Mouse (Mus musculus): Measurements from ENCODE around the gene Ccdc24. TPM values are rescaled to one million over a fixed set of nuclear protein-coding genes. Genes with fewer than 3 reads are reported as not detected.

Ccdc24 gene
- polyA plus RNA-seq, 1 experiment from 2014 or later: 0.70 TPM

DNA sequence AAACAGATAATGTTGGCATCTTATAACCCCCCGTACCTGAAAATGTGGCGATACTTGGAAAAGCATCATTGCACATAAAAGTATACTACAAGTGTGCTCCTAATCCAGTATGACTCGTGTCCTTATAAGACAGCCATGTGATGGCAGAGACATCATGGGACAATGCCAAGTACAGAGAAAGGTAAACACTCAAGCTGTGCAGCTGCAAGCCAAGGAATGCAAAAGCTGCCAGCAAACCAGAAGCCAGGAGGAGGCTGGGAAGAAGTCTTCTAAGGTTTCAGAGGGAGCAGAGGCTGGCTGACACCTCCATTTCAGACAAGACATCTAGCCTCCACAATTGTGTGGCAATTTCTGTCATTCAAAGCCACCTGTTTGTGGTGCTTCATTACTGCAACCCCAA is 33.8 kb upstream of the Ccdc24 start:
- ATAC-seq (ENCODE audit: insufficient number of reproducible peaks, insufficient read depth, low FRiP score, low read depth): no peak
- Histone ChIP-seq H3K4me1 (ENCODE audit: control insufficient read depth in 2 of 2, insufficient read depth in 2 of 2, low read length in 2 of 2) (peaks cover 3 to 9% of the 10 kb centered on the region in 2 experiments; a peak in 3 of 4 replicates), H3K36me3 (ENCODE audit: control insufficient read depth, insufficient read depth, low read length) (peaks cover 86% of the 10 kb centered on the region), H3K9ac (ENCODE audit: low read length) (no peak overlapping the region), H3K4me3 (ENCODE audit: control insufficient read depth in 1 of 2, insufficient read depth in 1 of 2, low read depth in 1 of 2, low read length in 2 of 2) (no peak overlapping the region), H3K27ac (replicated peaks in 1 of 2; ENCODE audit: control insufficient read depth in 1 of 2, insufficient read depth in 1 of 2, low read depth in 2 of 2, low read length in 2 of 2) (no peak overlapping the region), H3K4me2 (ENCODE audit: low read length) (no peak overlapping the region), H3K9me3 (ENCODE audit: control insufficient read depth, low read length) (no peaks in the 10 kb centered on the region), H3K27me3 (ENCODE audit: control insufficient read depth, insufficient read depth, low read length) (no peaks in the 10 kb centered on the region)
- WGBS: 87% methylated on average over 3 of the region's 3 CpGs

DNA sequence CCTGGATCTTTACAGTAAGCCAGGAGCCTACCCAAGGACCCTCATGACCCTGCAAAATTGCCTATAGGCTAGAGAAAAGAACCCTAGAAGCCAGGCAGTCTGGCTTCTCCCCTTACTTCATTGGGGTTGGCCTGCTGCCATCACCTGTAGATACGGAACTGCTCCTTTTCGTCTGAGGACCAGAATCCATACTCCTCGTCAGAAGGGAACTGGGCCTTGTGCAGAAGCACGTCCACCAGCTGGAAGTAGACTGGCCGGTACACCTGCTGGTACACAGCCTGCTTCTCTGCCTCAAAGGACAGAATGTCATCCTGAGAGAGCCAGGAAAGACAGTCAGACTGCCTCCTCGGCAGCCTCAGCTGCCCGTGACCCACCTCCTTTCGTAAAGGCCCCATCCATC is 32.4 kb upstream of the Ccdc24 start:
- no peaks in the 10 kb centered on the region for H3K9me3 ChIP-seq (ENCODE audit: control insufficient read depth, low read length)
- H3K4me2 ChIP-seq (ENCODE audit: low read length): no peak overlapping the region
- WGBS: 83% methylated on average over 8 of the region's 8 CpGs
- peaks cover 87% of the 10 kb centered on the region for H3K36me3 ChIP-seq (ENCODE audit: control insufficient read depth, insufficient read depth, low read length)
- H3K4me3 ChIP-seq (ENCODE audit: control insufficient read depth in 1 of 2, insufficient read depth in 1 of 2, low read depth in 1 of 2, low read length in 2 of 2): no peak overlapping the region
- H3K27ac ChIP-seq (replicated peaks in 1 of 2; ENCODE audit: control insufficient read depth in 1 of 2, insufficient read depth in 1 of 2, low read depth in 2 of 2, low read length in 2 of 2): no peak overlapping the region
- ATAC-seq (ENCODE audit: insufficient number of reproducible peaks, insufficient read depth, low FRiP score, low read depth): no peak
- no peak overlapping the region for H3K9ac ChIP-seq (ENCODE audit: low read length)
- no peaks in the 10 kb centered on the region for H3K27me3 ChIP-seq (ENCODE audit: control insufficient read depth, insufficient read depth, low read length)
- peaks cover 3 to 6% of the 10 kb centered on the region in 2 experiments; a peak in 3 of 4 replicates for H3K4me1 ChIP-seq (ENCODE audit: control insufficient read depth in 2 of 2, insufficient read depth in 2 of 2, low read length in 2 of 2)

DNA sequence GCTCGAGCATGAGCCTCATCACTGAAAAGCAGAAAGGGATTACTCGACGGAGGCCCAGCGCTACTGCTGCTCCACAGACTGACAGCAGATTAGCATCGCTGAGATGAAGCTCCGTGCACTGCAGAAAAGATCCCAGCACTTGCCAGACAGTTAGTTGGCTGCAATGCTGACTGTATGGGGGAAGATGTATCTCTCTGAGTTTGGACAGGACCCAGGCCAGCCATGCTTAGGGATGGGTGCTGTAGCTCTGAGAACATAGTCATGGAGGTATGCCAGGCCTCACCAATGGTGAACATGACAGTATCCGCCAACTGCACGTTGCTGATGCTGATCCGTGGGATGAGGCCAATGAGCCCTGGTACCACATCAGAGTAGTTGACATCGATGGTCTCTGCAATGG is 31.7 kb upstream of the Ccdc24 start:
- WGBS: 89% methylated on average over 10 of the region's 10 CpGs
- peaks cover 90% of the 10 kb centered on the region for H3K36me3 ChIP-seq (ENCODE audit: control insufficient read depth, insufficient read depth, low read length)

DNA sequence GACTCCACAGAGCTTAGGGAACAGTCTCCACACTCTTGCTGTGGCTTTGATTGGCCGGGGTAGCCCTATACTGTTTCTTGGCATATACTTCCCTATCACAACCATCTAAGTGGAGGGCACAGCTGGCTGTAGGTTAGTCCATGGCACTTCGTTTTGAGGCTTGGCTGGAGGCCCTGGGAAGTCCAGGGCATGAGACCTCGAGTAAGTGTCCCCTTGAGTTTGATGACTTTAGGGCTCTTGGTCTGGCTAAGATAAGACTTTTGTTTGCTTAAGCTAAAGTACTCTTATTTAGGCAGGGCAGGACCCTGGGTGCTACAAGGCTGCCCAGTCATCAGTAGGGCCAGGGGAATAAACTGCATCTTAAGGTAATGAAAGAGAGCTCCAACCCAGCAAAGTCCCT is 25.8 kb upstream of the Ccdc24 start:
- no peaks in the 10 kb centered on the region for H3K27me3 ChIP-seq (ENCODE audit: control insufficient read depth, insufficient read depth, low read length)
- H3K4me3 ChIP-seq (ENCODE audit: control insufficient read depth in 1 of 2, insufficient read depth in 1 of 2, low read depth in 1 of 2, low read length in 2 of 2): no peak overlapping the region
- 69% methylated on average over 3 of the region's 3 CpGs for WGBS
- no peaks in the 10 kb centered on the region for H3K9me3 ChIP-seq (ENCODE audit: control insufficient read depth, low read length)
- H3K36me3 ChIP-seq (ENCODE audit: control insufficient read depth, insufficient read depth, low read length): peaks cover 92% of the 10 kb centered on the region
- H3K9ac ChIP-seq (ENCODE audit: low read length): no peak overlapping the region
- no peaks in the 10 kb centered on the region for H3K4me1 ChIP-seq (ENCODE audit: control insufficient read depth in 2 of 2, insufficient read depth in 2 of 2, low read length in 2 of 2)
- H3K27ac ChIP-seq (replicated peaks in 1 of 2; ENCODE audit: control insufficient read depth in 1 of 2, insufficient read depth in 1 of 2, low read depth in 2 of 2, low read length in 2 of 2): no peak overlapping the region
- ATAC-seq (ENCODE audit: insufficient number of reproducible peaks, insufficient read depth, low FRiP score, low read depth): no peak
- no peak overlapping the region for H3K4me2 ChIP-seq (ENCODE audit: low read length)

More for the DNA sequence above, 31.7 kb upstream of the Ccdc24 start:
- ATAC-seq (ENCODE audit: insufficient number of reproducible peaks, insufficient read depth, low FRiP score, low read depth): no peak
- Histone ChIP-seq H3K4me3 (ENCODE audit: control insufficient read depth in 1 of 2, insufficient read depth in 1 of 2, low read depth in 1 of 2, low read length in 2 of 2) (no peak overlapping the region), H3K9ac (ENCODE audit: low read length) (no peak overlapping the region), H3K9me3 (ENCODE audit: control insufficient read depth, low read length) (no peaks in the 10 kb centered on the region), H3K4me2 (ENCODE audit: low read length) (no peak overlapping the region), H3K27me3 (ENCODE audit: control insufficient read depth, insufficient read depth, low read length) (no peaks in the 10 kb centered on the region), H3K27ac (replicated peaks in 1 of 2; ENCODE audit: control insufficient read depth in 1 of 2, insufficient read depth in 1 of 2, low read depth in 2 of 2, low read length in 2 of 2) (no peak overlapping the region), H3K4me1 (ENCODE audit: control insufficient read depth in 2 of 2, insufficient read depth in 2 of 2, low read length in 2 of 2) (peaks cover 3 to 5% of the 10 kb centered on the region in 2 experiments; a peak in 3 of 4 replicates)

DNA sequence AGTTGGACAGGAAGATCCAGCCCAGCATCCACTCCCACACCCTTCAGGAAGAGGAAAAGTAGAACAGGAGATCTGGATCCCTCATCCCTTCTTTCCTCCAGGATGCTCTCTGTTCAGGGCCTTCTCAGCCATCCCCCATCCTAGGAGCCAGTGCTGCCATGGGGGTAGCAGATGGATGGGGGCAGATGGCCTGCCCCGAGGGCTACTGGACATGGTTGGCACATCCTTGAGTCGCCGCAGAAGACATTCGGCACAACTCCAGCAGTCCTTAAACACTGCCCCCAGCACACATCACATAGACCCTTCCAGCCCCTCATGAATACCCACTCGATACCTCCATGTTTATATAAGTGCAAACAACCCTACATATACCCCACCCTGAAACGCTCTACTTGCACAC is 23.7 kb upstream of the Ccdc24 start:
- Histone ChIP-seq H3K27me3 (ENCODE audit: control insufficient read depth, insufficient read depth, low read length) (no peaks in the 10 kb centered on the region), H3K9ac (ENCODE audit: low read length) (no peak overlapping the region), H3K4me1 (ENCODE audit: control insufficient read depth in 2 of 2, insufficient read depth in 2 of 2, low read length in 2 of 2) (peaks cover 5 to 7% of the 10 kb centered on the region in 2 experiments; a peak in 3 of 4 replicates), H3K36me3 (ENCODE audit: control insufficient read depth, insufficient read depth, low read length) (peaks cover 71% of the 10 kb centered on the region), H3K4me2 (ENCODE audit: low read length) (no peak overlapping the region), H3K4me3 (ENCODE audit: control insufficient read depth in 1 of 2, insufficient read depth in 1 of 2, low read depth in 1 of 2, low read length in 2 of 2) (no peak overlapping the region), H3K27ac (replicated peaks in 1 of 2; ENCODE audit: control insufficient read depth in 1 of 2, insufficient read depth in 1 of 2, low read depth in 2 of 2, low read length in 2 of 2) (no peak overlapping the region), H3K9me3 (ENCODE audit: control insufficient read depth, low read length) (no peaks in the 10 kb centered on the region)
- ATAC-seq (ENCODE audit: insufficient number of reproducible peaks, insufficient read depth, low FRiP score, low read depth): no peak
- 94% methylated on average over 6 of the region's 6 CpGs for WGBS

DNA sequence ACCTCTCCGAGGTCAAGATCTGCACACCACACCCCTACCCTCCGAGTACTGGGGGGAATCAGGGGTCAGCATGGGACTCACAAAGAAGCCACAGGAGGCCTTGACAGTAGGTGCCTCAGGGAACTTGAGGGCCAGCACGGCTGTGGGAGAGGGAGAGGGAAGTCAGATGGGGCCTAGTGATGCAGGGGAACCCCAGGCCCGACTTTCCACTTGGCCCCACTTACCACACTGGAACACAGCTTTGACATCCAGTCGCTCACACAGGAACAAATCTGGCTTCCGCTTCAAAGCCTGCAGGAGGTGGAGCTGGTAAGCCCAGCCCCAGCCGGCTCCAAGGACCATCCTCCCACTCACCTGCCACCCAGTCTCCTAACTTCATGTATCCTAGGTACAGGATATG is 23.0 kb upstream of the Ccdc24 start:
- no peak overlapping the region for H3K4me3 ChIP-seq (ENCODE audit: control insufficient read depth in 1 of 2, insufficient read depth in 1 of 2, low read depth in 1 of 2, low read length in 2 of 2)
- no peaks in the 10 kb centered on the region for H3K9me3 ChIP-seq (ENCODE audit: control insufficient read depth, low read length)
- H3K9ac ChIP-seq (ENCODE audit: low read length): no peak overlapping the region
- 79% methylated on average over 7 of the region's 7 CpGs for WGBS
- no peak overlapping the region for H3K27ac ChIP-seq (replicated peaks in 1 of 2; ENCODE audit: control insufficient read depth in 1 of 2, insufficient read depth in 1 of 2, low read depth in 2 of 2, low read length in 2 of 2)
- peaks cover 6 to 10% of the 10 kb centered on the region in 2 experiments; a peak in 3 of 4 replicates for H3K4me1 ChIP-seq (ENCODE audit: control insufficient read depth in 2 of 2, insufficient read depth in 2 of 2, low read length in 2 of 2)
- peaks cover 65% of the 10 kb centered on the region for H3K36me3 ChIP-seq (ENCODE audit: control insufficient read depth, insufficient read depth, low read length)
- no peak overlapping the region for H3K4me2 ChIP-seq (ENCODE audit: low read length)
- ATAC-seq (ENCODE audit: insufficient number of reproducible peaks, insufficient read depth, low FRiP score, low read depth): no peak
- no peaks in the 10 kb centered on the region for H3K27me3 ChIP-seq (ENCODE audit: control insufficient read depth, insufficient read depth, low read length)

DNA sequence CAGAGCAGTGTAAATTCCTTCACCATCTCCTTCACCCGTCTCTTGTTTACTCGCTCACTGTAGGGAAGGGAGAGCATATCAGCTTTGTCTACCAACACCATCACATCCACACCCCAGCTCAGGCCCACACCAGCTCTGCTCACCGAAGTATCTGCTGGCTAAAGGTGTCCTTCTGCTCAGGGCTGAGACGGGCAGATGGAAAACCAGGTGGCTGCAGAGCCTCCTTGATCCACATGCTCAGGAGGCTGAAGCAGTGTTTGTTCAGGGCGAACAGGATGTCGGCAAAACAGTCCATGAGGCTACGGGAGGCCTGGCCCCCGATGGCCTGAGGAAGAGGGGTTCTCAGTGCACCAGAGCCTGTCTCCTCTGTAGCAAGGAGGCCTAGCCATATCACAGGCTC is 22.2 kb upstream of the Ccdc24 start:
- ATAC-seq (ENCODE audit: insufficient number of reproducible peaks, insufficient read depth, low FRiP score, low read depth): no peak
- no peak overlapping the region for H3K4me2 ChIP-seq (ENCODE audit: low read length)
- no peak overlapping the region for H3K9ac ChIP-seq (ENCODE audit: low read length)
- 90% methylated on average over 8 of the region's 8 CpGs for WGBS
- H3K27ac ChIP-seq (replicated peaks in 1 of 2; ENCODE audit: control insufficient read depth in 1 of 2, insufficient read depth in 1 of 2, low read depth in 2 of 2, low read length in 2 of 2): no peak overlapping the region
- peaks cover 6 to 10% of the 10 kb centered on the region in 2 experiments; a peak in 3 of 4 replicates for H3K4me1 ChIP-seq (ENCODE audit: control insufficient read depth in 2 of 2, insufficient read depth in 2 of 2, low read length in 2 of 2)
- H3K4me3 ChIP-seq (ENCODE audit: control insufficient read depth in 1 of 2, insufficient read depth in 1 of 2, low read depth in 1 of 2, low read length in 2 of 2): no peak overlapping the region
- no peaks in the 10 kb centered on the region for H3K27me3 ChIP-seq (ENCODE audit: control insufficient read depth, insufficient read depth, low read length)
- H3K9me3 ChIP-seq (ENCODE audit: control insufficient read depth, low read length): no peaks in the 10 kb centered on the region
- peaks cover 65% of the 10 kb centered on the region for H3K36me3 ChIP-seq (ENCODE audit: control insufficient read depth, insufficient read depth, low read length)

DNA sequence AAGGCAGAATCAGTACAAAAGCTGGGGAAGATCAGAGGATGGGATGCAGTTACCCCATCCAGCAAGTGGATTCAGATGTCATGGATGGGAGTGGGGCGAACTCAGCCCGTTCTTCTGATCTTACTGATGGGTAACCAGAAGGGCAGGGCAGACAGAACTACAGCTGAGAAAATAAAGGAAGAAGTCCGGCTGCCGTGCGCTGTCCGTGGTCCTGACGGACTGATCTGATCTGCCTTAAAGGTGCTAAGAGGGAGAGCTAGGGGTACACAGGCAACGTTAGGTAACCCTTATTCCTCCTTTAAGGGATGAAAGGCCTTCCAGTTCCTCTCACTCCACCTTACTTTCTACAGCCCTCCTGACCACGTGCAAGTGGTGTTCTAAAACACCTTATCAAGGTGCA is 21.0 kb upstream of the Ccdc24 start:
- Histone ChIP-seq H3K36me3 (ENCODE audit: control insufficient read depth, insufficient read depth, low read length) (peaks cover 64% of the 10 kb centered on the region), H3K4me3 (ENCODE audit: control insufficient read depth in 1 of 2, insufficient read depth in 1 of 2, low read depth in 1 of 2, low read length in 2 of 2) (no peak overlapping the region), H3K9ac (ENCODE audit: low read length) (no peak overlapping the region), H3K27me3 (ENCODE audit: control insufficient read depth, insufficient read depth, low read length) (no peaks in the 10 kb centered on the region), H3K9me3 (ENCODE audit: control insufficient read depth, low read length) (no peaks in the 10 kb centered on the region), H3K27ac (replicated peaks in 1 of 2; ENCODE audit: control insufficient read depth in 1 of 2, insufficient read depth in 1 of 2, low read depth in 2 of 2, low read length in 2 of 2) (no peak overlapping the region), H3K4me2 (ENCODE audit: low read length) (no peak overlapping the region), H3K4me1 (ENCODE audit: control insufficient read depth in 2 of 2, insufficient read depth in 2 of 2, low read length in 2 of 2) (peaks cover 6 to 10% of the 10 kb centered on the region in 2 experiments; a peak in 3 of 4 replicates)
- ATAC-seq (ENCODE audit: insufficient number of reproducible peaks, insufficient read depth, low FRiP score, low read depth): no peak
- WGBS: 14% methylated on average over 9 of the region's 9 CpGs

Data from heart, embryonic 14.5 days (tissue).